Mouse (Mus musculus): ENCODE measurements around the gene Has3. TPM values are rescaled to one million over a fixed set of nuclear protein-coding genes. Genes with fewer than 3 reads are reported as not detected.

Has3 gene
- polyA plus RNA-seq (2014; fragmentation: Illumina TruSeq; extraction: RNeasy Lipid Tissue Mini Kit (QIAGEN cat#74804); ENCODE audit: low read depth, low replicate concordance): 1.5 TPM

GRCm38 (mm10) chr8:106870051-106870450 is at the start of gene Has3:
Gene Has3, plus strand, starts transcription at chr8:106870242.

GRCm38 (mm10) chr8:106893481-106894156 is 23.6 kb downstream of the Has3 start, which contains the start of gene Utp4:
Gene Utp4, plus strand, starts transcription at chr8:106893636.

Other genes starting within 250 kb of the Has3 start
- gene Tango6, start 187.2 kb upstream of the Has3 start, polyA plus RNA-seq (2014; fragmentation: Illumina TruSeq; extraction: RNeasy Lipid Tissue Mini Kit (QIAGEN cat#74804); ENCODE audit: low read depth, low replicate concordance): 7.7 TPM
- gene Utp4, start 23.4 kb downstream of the Has3 start, polyA plus RNA-seq (2014; fragmentation: Illumina TruSeq; extraction: RNeasy Lipid Tissue Mini Kit (QIAGEN cat#74804); ENCODE audit: low read depth, low replicate concordance): 18.5 TPM
- 6.8 TPM for gene Sntb2, start 65.5 kb downstream of the Has3 start, polyA plus RNA-seq (2014; fragmentation: Illumina TruSeq; extraction: RNeasy Lipid Tissue Mini Kit (QIAGEN cat#74804); ENCODE audit: low read depth, low replicate concordance)
- gene Vps4a, start 161.0 kb downstream of the Has3 start, polyA plus RNA-seq (2014; fragmentation: Illumina TruSeq; extraction: RNeasy Lipid Tissue Mini Kit (QIAGEN cat#74804); ENCODE audit: low read depth, low replicate concordance): 62.9 TPM
- 65.7 TPM for gene Pdf, start 178.4 kb downstream of the Has3 start, polyA plus RNA-seq (2014; fragmentation: Illumina TruSeq; extraction: RNeasy Lipid Tissue Mini Kit (QIAGEN cat#74804); ENCODE audit: low read depth, low replicate concordance)
- gene Cog8, start 186.4 kb downstream of the Has3 start, polyA plus RNA-seq (2014; fragmentation: Illumina TruSeq; extraction: RNeasy Lipid Tissue Mini Kit (QIAGEN cat#74804); ENCODE audit: low read depth, low replicate concordance): 22.4 TPM
- 21.3 TPM for gene Nip7, start 186.6 kb downstream of the Has3 start, polyA plus RNA-seq (2014; fragmentation: Illumina TruSeq; extraction: RNeasy Lipid Tissue Mini Kit (QIAGEN cat#74804); ENCODE audit: low read depth, low replicate concordance)
- not detected for gene Tmed6, start 195.4 kb downstream of the Has3 start, polyA plus RNA-seq (2014; fragmentation: Illumina TruSeq; extraction: RNeasy Lipid Tissue Mini Kit (QIAGEN cat#74804); ENCODE audit: low read depth, low replicate concordance)
- gene Terf2, start 226.3 kb downstream of the Has3 start, polyA plus RNA-seq (2014; fragmentation: Illumina TruSeq; extraction: RNeasy Lipid Tissue Mini Kit (QIAGEN cat#74804); ENCODE audit: low read depth, low replicate concordance): 15.6 TPM